Mouse (Mus musculus) skeletal muscle tissue, adult 2 months (tissue): ENCODE data around the gene Polr2i.
"Not testable (repeated sequence)": the region's sequence is repeated elsewhere in the genome, so short reads cannot be mapped to it uniquely, and the experiment has no call there.

Experiments
- DNase-seq: peaks from one replicate; pipeline ENCODE4 v3.0.0-alpha.2; 2012; ENCODE audit warnings: low read depth, low spot score

The Polr2i gene

GRCm38 (mm10) chr7:30204380-30204779, 27.4 kb upstream of the Polr2i start:
- no peak for DNase-seq

GRCm38 (mm10) chr7:30205383-30205782, 26.4 kb upstream of the Polr2i start:
- DNase-seq, result peak; percentile 70

DNA sequence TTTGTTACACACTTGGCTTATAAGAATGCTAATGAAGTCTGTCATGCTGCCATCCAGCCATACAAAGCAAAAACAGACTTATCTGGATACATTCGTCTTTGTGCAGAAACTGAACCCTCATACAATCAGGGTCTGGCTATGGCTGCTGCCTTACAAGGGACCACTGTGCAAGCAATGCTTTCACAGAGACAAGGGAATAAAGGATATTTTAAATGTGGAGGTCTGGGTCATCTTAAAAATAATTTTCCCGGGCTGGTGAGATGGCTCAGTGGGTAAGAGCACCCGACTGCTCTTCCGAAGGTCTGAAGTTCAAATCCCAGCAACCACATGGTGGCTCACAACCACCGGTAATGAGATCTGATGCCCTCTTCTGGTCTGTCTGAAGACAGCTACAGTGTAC, 25.4 kb upstream of the Polr2i start:
- not testable (repeated sequence) for DNase-seq

DNA sequence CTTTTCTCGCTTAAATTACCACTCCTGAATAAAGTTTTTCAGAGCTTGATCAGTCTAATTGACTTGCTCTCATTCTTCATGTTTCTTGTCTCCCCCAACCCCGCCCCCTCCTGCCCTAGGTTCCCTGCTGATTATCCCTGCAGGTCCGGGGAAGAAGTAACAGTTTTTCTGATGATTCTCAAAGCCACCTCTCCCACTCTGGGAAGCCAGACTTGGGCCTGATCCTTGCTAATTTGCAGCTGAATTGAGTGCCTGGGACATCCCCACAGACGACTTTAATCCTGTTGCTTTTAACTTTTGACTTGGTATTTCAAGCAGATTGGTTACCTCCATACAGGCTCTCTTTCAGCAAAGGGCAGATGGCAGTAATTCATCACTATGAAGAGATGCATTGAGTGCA, 20.7 kb upstream of the Polr2i start:
- no peak for DNase-seq

DNA sequence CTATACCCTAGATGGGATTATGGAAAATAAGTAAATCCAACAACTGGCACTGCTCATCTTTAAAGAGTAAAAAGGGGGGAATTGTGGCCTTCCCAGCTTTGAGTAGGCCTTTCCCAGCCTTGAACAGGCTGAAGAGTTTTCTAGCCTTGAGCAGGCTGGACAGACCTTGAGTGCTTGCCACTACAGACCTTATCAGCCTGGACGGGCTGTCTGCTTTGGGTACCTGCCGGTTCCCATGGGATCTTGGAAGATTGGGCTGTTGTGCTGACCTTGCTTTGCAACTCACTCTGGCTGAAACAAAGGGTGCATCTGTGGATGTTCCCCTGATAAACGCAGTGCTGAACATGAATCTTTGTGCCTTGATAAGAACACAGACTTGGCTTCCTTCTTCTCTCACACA, 17.9 kb upstream of the Polr2i start:
- no peak for DNase-seq

- no peak for DNase-seq
Measured at GRCm38 (mm10) chr7:30215875-30216274, 15.9 kb upstream of the Polr2i start.

DNA sequence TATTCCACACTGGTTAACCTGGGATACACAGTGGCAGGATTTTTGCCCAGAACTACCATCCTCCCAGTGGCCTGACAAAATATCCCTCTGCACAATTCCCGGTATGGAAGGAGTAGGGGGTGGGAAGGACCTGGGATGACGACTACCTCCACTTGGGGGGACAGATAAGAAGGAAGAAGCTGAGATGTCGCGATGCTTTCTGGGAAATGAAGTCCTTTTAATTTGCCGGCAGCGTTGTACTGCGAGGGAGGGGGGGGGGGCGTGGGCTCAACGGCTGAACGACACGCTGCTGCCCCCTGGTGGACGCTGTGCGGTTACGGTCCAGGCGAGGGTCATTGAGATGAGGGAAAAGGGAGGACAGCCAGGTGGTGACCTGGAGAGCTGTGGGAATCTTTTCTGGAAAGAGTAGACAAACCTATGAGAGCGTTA, 15.0 kb upstream of the Polr2i start:
- DNase-seq, result peak; percentile 87

GRCm38 (mm10) chr7:30217277-30217676, 14.5 kb upstream of the Polr2i start:
- DNase-seq, result no peak

- peak; percentile 55 for DNase-seq
Measured at GRCm38 (mm10) chr7:30219293-30220007, 12.3 kb upstream of the Polr2i start.

DNA sequence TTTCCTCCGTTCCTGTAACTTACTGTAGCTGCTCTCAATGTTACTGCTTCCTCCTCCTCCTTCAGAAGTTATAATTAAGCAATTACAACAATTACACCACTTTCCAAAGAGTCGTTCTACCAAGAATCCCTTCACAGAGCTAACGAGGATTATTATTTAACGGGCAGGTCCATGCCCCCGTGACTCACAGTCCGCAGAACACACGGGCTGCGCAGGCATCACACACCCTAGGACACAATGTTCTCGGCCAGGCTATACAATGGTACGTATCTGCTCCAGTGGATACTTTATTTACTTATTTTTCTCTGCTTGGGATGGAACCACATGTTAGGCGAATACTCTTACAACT, 11.8 kb upstream of the Polr2i start:
- no peak for DNase-seq

GRCm38 (mm10) chr7:30221433-30221832, 10.3 kb upstream of the Polr2i start:
- no peak for DNase-seq

DNA sequence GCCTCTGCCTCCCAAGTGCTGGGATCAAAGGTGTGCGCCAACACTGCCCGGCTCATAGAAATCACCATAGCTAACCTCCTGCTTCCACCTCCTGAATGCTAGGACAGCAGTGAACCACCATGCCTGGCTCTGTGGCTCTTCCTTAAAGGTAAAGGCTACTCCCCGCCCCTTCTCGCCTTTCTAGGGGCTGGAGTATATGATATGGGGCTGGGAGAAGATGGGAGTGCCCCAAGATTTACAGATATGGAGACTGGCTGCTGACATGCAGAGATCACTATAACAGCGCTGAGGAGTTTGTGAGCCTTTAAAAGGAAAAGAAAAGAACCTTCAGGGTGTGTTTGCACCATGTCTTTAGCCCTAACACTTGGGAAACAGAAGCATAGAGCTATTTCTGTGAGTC, 9.5 kb upstream of the Polr2i start:
- no peak for DNase-seq

DNA sequence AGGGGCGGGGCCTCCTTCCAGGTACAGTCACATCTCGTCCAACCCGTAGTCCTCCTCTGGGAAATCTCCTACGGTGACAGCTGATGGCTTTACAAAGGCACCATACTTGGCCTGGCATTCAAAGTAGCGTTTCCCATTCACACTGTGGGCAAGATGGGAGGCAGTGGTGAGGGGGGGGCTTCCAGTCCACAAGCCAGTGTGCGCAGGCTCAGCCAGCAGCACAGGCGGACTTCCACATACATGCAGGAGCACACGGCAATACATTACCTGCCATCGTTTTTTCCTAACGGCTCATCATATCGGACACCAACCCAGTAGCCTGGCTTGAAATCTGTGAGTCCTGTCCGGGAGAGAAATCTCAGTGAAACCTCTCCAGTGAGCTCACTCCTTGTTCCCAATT, 7.5 kb upstream of the Polr2i start:
- no peak for DNase-seq

GRCm38 (mm10) chr7:30231328-30231668, 450 bp upstream of the Polr2i start:
- no peak for DNase-seq

GRCm38 (mm10) chr7:30232631-30233148, 942 bp downstream of the Polr2i start:
- DNase-seq, result peak; percentile 29

DNA sequence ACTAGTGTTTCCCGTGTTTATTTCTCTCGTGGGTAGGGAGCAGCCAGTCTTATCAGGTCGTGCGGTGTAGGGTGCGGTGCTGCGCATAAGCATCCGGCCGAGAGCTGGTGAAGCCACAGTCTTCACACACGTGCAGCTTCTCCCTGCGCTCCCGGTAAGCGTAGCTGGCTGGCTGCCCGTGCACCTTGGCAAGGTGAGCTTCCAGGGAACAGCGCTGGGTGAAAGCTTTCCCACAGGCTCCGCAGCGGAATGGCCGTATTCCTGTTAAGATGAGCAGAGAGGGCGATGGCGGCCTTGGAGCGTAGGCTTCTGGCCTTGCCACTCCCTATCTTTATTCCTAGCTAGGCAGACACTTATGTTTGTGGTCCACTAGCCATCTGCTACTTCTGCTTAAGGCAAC, 1.6 kb downstream of the Polr2i start:
- no peak for DNase-seq

DNA sequence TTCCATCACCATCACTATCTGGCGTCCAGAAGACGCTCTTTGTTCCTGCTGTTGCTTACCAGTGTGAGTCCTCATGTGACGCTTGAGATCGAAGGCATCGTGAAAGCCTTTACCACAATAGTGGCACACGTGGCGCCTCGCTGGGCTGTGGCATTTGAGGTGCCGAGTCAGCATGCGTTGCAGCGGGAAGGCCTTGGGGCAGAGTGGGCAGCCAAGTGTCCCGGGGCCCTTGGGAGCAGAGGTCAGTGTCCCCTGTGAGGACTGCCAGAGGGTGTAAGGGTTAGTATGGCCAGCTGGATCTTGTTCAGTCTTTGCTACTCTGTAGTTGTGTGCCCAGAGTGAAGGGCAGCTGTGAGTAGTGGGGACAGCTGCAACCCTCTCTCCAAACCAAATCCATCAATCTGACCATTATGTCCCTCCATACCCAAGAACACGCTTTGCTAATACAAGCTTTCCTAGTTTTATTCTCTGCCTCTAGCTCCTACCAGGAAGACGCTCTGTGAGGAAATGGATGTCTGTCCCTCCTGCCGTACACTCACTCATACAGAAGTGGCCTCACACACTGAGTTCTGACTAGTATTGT, 2.6 kb downstream of the Polr2i start:
- DNase-seq, result no peak

- no peak for DNase-seq
Measured at GRCm38 (mm10) chr7:30235091-30235490, 3.3 kb downstream of the Polr2i start.

- no peak for DNase-seq
Measured at GRCm38 (mm10) chr7:30235625-30236024, 3.9 kb downstream of the Polr2i start, which contains the start of gene Ovol3. Gene Ovol3 (minus strand): TSS chr7:30235725.

- not testable (repeated sequence) for DNase-seq
Measured at GRCm38 (mm10) chr7:30237374-30237773, 5.6 kb downstream of the Polr2i start.

DNA sequence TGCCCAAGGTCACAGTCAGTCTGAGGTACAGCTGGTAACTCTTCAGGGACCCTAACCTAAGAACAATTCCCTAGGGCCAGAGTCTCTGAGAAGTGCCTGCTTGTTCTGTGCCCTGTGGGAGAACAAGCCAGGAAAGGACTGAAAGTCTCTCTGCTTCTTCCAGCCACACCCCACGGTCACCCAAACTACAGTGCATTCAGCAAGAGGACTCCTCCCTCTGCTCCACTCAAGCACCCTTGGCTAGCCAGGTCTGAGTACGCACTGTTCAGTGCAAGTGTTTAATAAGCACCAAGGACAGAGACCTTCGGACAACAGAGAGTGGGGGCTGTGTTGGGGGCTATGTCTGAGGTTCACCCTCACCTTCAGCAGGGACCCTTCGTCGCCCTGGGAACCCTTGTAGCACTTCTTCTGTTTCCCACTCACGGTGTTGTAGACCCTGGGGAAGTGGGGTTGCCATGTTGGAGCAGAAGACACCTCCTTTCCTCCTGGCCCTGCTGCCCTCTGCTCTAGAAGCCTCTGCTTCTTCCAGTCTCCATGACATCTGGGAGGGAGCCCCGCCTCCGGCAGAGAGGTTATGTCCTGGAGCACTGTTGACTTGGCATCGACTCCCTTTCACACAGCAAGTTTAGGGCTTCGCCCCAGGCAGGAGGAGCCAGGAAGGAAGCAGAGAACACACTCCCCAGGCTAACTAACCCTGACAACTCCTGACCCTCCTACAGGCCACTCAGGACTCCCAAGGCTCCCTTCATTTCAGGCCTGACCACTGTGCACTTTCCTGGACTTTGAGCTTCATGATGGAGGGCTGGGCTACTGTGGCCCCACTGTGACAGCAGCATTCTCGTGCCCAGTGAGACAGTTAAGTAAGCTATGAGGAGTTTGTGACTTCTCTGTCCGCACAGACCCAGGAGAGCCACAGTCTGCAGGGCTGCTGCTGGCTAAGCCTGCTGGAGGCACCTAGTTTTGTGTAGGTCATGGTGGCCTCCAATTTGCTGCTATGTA, 20.5 kb downstream of the Polr2i start:
- peak; percentile 50 for DNase-seq

- no peak for DNase-seq
Measured at GRCm38 (mm10) chr7:30265041-30265440, 33.3 kb downstream of the Polr2i start.
